Mouse (Mus musculus) midbrain, embryonic 12.5 days (tissue): ENCODE measurements at regions not wholly inside any gene's neighbourhood (a gene's known extent, or its start where the extent isn't known, plus 50 kb on each side); places are given as distances from the start of the nearest gene placed in this dataset.

Experiments used
- ATAC-seq: fragments of 200-750 bp; cut with Nextera tagmentation; 2 replicates; pipeline ENCODE4 v1.8.0; 2017; ENCODE audit warnings: low read depth, moderate TSS enrichment, moderate library complexity; ENCODE audit not compliant: low FRiP score
- H3K27ac ChIP-seq: fragments of 300-500 bp; sonication (generic); replicated peaks from 2 replicates; pipeline ENCODE4 v1.5.1; 2016; ENCODE audit warnings: mild to moderate bottlenecking
- H3K27me3 ChIP-seq: fragments of 300-500 bp; sonication (generic); 2 replicates; pipeline ENCODE4 v1.6.1; 2016; ENCODE audit warnings: mild to moderate bottlenecking
- H3K36me3 ChIP-seq: fragments of 300-500 bp; sonication (generic); 2 replicates; pipeline ENCODE4 v1.6.1; 2016
- H3K4me1 ChIP-seq: fragments of 300-500 bp; sonication (generic); 2 replicates; pipeline ENCODE4 v1.6.1; 2016
- H3K4me2 ChIP-seq: fragments of 300-500 bp; sonication (generic); replicated peaks from 2 replicates; pipeline ENCODE4 v1.6.1; 2016; ENCODE audit warnings: mild to moderate bottlenecking, moderate library complexity
- H3K4me3 ChIP-seq: fragments of 300-500 bp; sonication (generic); 2 replicates; pipeline ENCODE4 v1.5.1; 2016; ENCODE audit warnings: mild to moderate bottlenecking
- H3K9ac ChIP-seq: fragments of 300-500 bp; sonication (generic); replicated peaks from 2 replicates; pipeline ENCODE4 v1.6.1; 2016; ENCODE audit warnings: mild to moderate bottlenecking, moderate library complexity
- H3K9me3 ChIP-seq: fragments of 300-500 bp; sonication (generic); 2 replicates; pipeline ENCODE4 v1.6.1; 2016; ENCODE audit warnings: mild to moderate bottlenecking
- WGBS: fragments of 180-500 bp; shearing (Covaris S2); methylation state at CpG from one replicate; pipeline ENCODE4 v1.1.7; 2016; 5-methylcytosine and 5-hydroxymethylcytosine counted together

GRCm38 (mm10) chr17:83010845-83011244, 204.2 kb upstream of the Pkdcc start:
- ATAC-seq: no peak

GRCm38 (mm10) chr17:83015656-83016055, 199.4 kb upstream of the Pkdcc start:
- Histone ChIP-seq H3K4me2 (no peak overlapping the region), H3K4me3 (no peak overlapping the region), H3K36me3 (no peaks in the 10 kb centered on the region), H3K9me3 (no peaks in the 10 kb centered on the region), H3K9ac (no peak overlapping the region), H3K27ac (no peak overlapping the region), H3K27me3 (no peaks in the 10 kb centered on the region), H3K4me1 (no peaks in the 10 kb centered on the region)
- WGBS: 66% methylated on average over 2 of the region's 2 CpGs
- no peak for ATAC-seq

More at GRCm38 (mm10) chr17:83010845-83011244, 204.2 kb upstream of the Pkdcc start:
- Histone ChIP-seq H3K27me3 (no peaks in the 10 kb centered on the region), H3K9ac (no peak overlapping the region), H3K9me3 (no peaks in the 10 kb centered on the region), H3K4me1 (no peaks in the 10 kb centered on the region), H3K27ac (no peak overlapping the region), H3K36me3 (no peaks in the 10 kb centered on the region), H3K4me2 (no peak overlapping the region), H3K4me3 (no peak overlapping the region)
- WGBS: 89% methylated on average over 1 of the region's 1 CpGs

- H3K4me3 ChIP-seq: no peak overlapping the region
- no peaks in the 10 kb centered on the region for H3K4me1 ChIP-seq
- H3K27ac ChIP-seq: no peak overlapping the region
- 94% methylated on average over 5 of the region's 5 CpGs for WGBS
- H3K4me2 ChIP-seq: no peak overlapping the region
- H3K9me3 ChIP-seq: no peaks in the 10 kb centered on the region
- no peaks in the 10 kb centered on the region for H3K36me3 ChIP-seq
- ATAC-seq: no peak
- no peak overlapping the region for H3K9ac ChIP-seq
- H3K27me3 ChIP-seq: no peaks in the 10 kb centered on the region
These were observed 198.2 kb upstream of the Pkdcc start for GRCm38 (mm10) chr17:83016936-83017335.

- Histone ChIP-seq H3K27ac (no peak overlapping the region), H3K4me1 (no peaks in the 10 kb centered on the region), H3K4me2 (no peak overlapping the region), H3K4me3 (no peak overlapping the region), H3K9me3 (no peaks in the 10 kb centered on the region), H3K27me3 (peaks cover 8% of the 10 kb centered on the region; the same call in 1 of the 2 replicates), H3K36me3 (no peaks in the 10 kb centered on the region), H3K9ac (no peak overlapping the region)
- ATAC-seq: no peak
- 74% methylated on average over 5 of the region's 5 CpGs for WGBS
These were observed 195.8 kb upstream of the Pkdcc start for GRCm38 (mm10) chr17:83019267-83019666.

GRCm38 (mm10) chr17:83020576-83020975, 194.5 kb upstream of the Pkdcc start:
- H3K4me3 ChIP-seq: no peak overlapping the region
- H3K9me3 ChIP-seq: no peaks in the 10 kb centered on the region
- H3K4me2 ChIP-seq: no peak overlapping the region
- H3K27ac ChIP-seq: no peak overlapping the region
- no peaks in the 10 kb centered on the region for H3K36me3 ChIP-seq
- H3K9ac ChIP-seq: no peak overlapping the region
- peaks cover 8% of the 10 kb centered on the region; the same call in 1 of the 2 replicates for H3K27me3 ChIP-seq
- H3K4me1 ChIP-seq: no peaks in the 10 kb centered on the region
- 86% methylated on average over 10 of the region's 10 CpGs for WGBS
- no peak for ATAC-seq

- Histone ChIP-seq H3K9me3 (0 out of 2 replicates have a peak, but pooled peaks cover 3% of the 10 kb centered on the region), H3K27me3 (peaks cover 12% of the 10 kb centered on the region; the same call in 1 of the 2 replicates), H3K4me3 (no peak overlapping the region), H3K4me2 (no peak overlapping the region), H3K4me1 (no peaks in the 10 kb centered on the region), H3K36me3 (no peaks in the 10 kb centered on the region), H3K27ac (no peak overlapping the region), H3K9ac (no peak overlapping the region)
- peak; percentile 84 for ATAC-seq
- 18% methylated on average over 5 of the region's 5 CpGs for WGBS
These were observed 189.7 kb upstream of the Pkdcc start for GRCm38 (mm10) chr17:83025340-83025816.

GRCm38 (mm10) chr17:83034914-83035573, 180.0 kb upstream of the Pkdcc start:
- H3K4me2 ChIP-seq: no peak overlapping the region
- ATAC-seq: no peak
- 73% methylated on average over 6 of the region's 6 CpGs for WGBS
- H3K36me3 ChIP-seq: no peaks in the 10 kb centered on the region
- no peak overlapping the region for H3K4me3 ChIP-seq
- H3K4me1 ChIP-seq: no peaks in the 10 kb centered on the region
- no peak overlapping the region for H3K27ac ChIP-seq
- no peaks in the 10 kb centered on the region for H3K9me3 ChIP-seq
- no peak overlapping the region for H3K9ac ChIP-seq
- H3K27me3 ChIP-seq: no peaks in the 10 kb centered on the region

- H3K27ac ChIP-seq: no peak overlapping the region
- H3K9me3 ChIP-seq: no peaks in the 10 kb centered on the region
- WGBS: 83% methylated on average over 5 of the region's 5 CpGs
- H3K4me2 ChIP-seq: no peak overlapping the region
- H3K27me3 ChIP-seq: no peaks in the 10 kb centered on the region
- ATAC-seq: no peak
- H3K4me1 ChIP-seq: no peaks in the 10 kb centered on the region
- no peaks in the 10 kb centered on the region for H3K36me3 ChIP-seq
- no peak overlapping the region for H3K9ac ChIP-seq
- no peak overlapping the region for H3K4me3 ChIP-seq
These were observed 179.5 kb upstream of the Pkdcc start for GRCm38 (mm10) chr17:83035574-83035918.

GRCm38 (mm10) chr17:83039563-83039962, 175.5 kb upstream of the Pkdcc start:
- H3K36me3 ChIP-seq: no peaks in the 10 kb centered on the region
- no peak overlapping the region for H3K4me2 ChIP-seq
- no peak overlapping the region for H3K9ac ChIP-seq
- no peaks in the 10 kb centered on the region for H3K9me3 ChIP-seq
- no peak overlapping the region for H3K27ac ChIP-seq
- 85% methylated on average over 3 of the region's 3 CpGs for WGBS
- peaks cover 26% of the 10 kb centered on the region for H3K27me3 ChIP-seq
- ATAC-seq: no peak
- H3K4me1 ChIP-seq: no peaks in the 10 kb centered on the region; the same call in 1 of the 2 replicates
- H3K4me3 ChIP-seq: no peak overlapping the region

- no peaks in the 10 kb centered on the region for H3K36me3 ChIP-seq
- WGBS: 75% methylated on average over 6 of the region's 6 CpGs
- H3K4me3 ChIP-seq: no peak overlapping the region
- no peak for ATAC-seq
- H3K4me2 ChIP-seq: no peak overlapping the region
- H3K27me3 ChIP-seq: peaks cover 59% of the 10 kb centered on the region
- no peak overlapping the region for H3K9ac ChIP-seq
- no peaks in the 10 kb centered on the region; the same call in 1 of the 2 replicates for H3K4me1 ChIP-seq
- no peaks in the 10 kb centered on the region for H3K9me3 ChIP-seq
- H3K27ac ChIP-seq: no peak overlapping the region
These were observed 170.6 kb upstream of the Pkdcc start for GRCm38 (mm10) chr17:83044515-83044914.

GRCm38 (mm10) chr17:83049972-83050535, 165.0 kb upstream of the Pkdcc start:
- H3K4me2 ChIP-seq: no peak overlapping the region
- no peaks in the 10 kb centered on the region for H3K36me3 ChIP-seq
- H3K4me3 ChIP-seq: no peak overlapping the region
- WGBS: 87% methylated on average over 13 of the region's 13 CpGs
- peaks cover 10% of the 10 kb centered on the region; the same call in 1 of the 2 replicates for H3K4me1 ChIP-seq
- H3K9ac ChIP-seq: no peak overlapping the region
- H3K27ac ChIP-seq: no peak overlapping the region
- H3K27me3 ChIP-seq: peaks cover 43% of the 10 kb centered on the region
- no peak for ATAC-seq
- H3K9me3 ChIP-seq: no peaks in the 10 kb centered on the region

GRCm38 (mm10) chr17:83050591-83051197, 164.4 kb upstream of the Pkdcc start:
- no peak overlapping the region for H3K4me3 ChIP-seq
- H3K36me3 ChIP-seq: no peaks in the 10 kb centered on the region
- peaks cover 37% of the 10 kb centered on the region for H3K27me3 ChIP-seq
- no peak for ATAC-seq
- WGBS: 50% methylated on average over 11 of the region's 11 CpGs
- no peaks in the 10 kb centered on the region for H3K9me3 ChIP-seq
- H3K27ac ChIP-seq: no peak overlapping the region
- no peak overlapping the region for H3K9ac ChIP-seq
- peaks cover 10% of the 10 kb centered on the region; the same call in 1 of the 2 replicates for H3K4me1 ChIP-seq
- H3K4me2 ChIP-seq: no peak overlapping the region
